Mouse (Mus musculus): ENCODE results near the gene Paqr7.

- no peak for TF ChIP-seq POLR2A (IDR thresholded peaks at IDR 0.05; ENCODE audit: low read depth, low read length)
- TF ChIP-seq CTCF (IDR thresholded peaks at IDR 0.05; ENCODE audit: borderline replicate concordance, insufficient read depth, low read length): no peak
Measured at GRCm38 (mm10) chr4:134532928-134533327, 36.4 kb downstream of the Paqr7 start.
